Mouse (Mus musculus): ENCODE data around the gene Tktl2. TPM values are rescaled to one million over a fixed set of nuclear protein-coding genes. Genes with fewer than 3 reads are reported as not detected.

Gene Tktl2
- polyA plus RNA-seq (2017; shearing (Covaris generic)), result not detected

- ATAC-seq, result no peak
These were observed at the start of gene Tktl2 for GRCm38 (mm10) chr8:66511537-66511936. Gene Tktl2 (plus strand): TSS chr8:66511756.

- ATAC-seq, result no peak
These were observed 41.7 kb upstream of the Tktl2 start for GRCm38 (mm10) chr8:66469821-66470220.

GRCm38 (mm10) chr8:66476880-66477279 lies 34.7 kb upstream of the Tktl2 start:
- ATAC-seq, result no peak

- peak; percentile 93 for ATAC-seq
These were observed 25.3 kb upstream of the Tktl2 start, which contains the start of gene Tma16 for GRCm38 (mm10) chr8:66486084-66486763. Gene Tma16 (minus strand): TSS chr8:66486530.

- no peak for ATAC-seq
These were observed 23.0 kb upstream of the Tktl2 start for GRCm38 (mm10) chr8:66488556-66488955.

- ATAC-seq, result no peak
These were observed 20.9 kb upstream of the Tktl2 start for GRCm38 (mm10) chr8:66490624-66491023.

GRCm38 (mm10) chr8:66494496-66494895 lies 17.1 kb upstream of the Tktl2 start:
- ATAC-seq, result no peak

GRCm38 (mm10) chr8:66495726-66496125 lies 15.8 kb upstream of the Tktl2 start:
- ATAC-seq, result peak; percentile 87

GRCm38 (mm10) chr8:66496998-66497577 lies 14.5 kb upstream of the Tktl2 start:
- ATAC-seq, result peak; percentile 72

- no peak for ATAC-seq
These were observed 8.2 kb upstream of the Tktl2 start for GRCm38 (mm10) chr8:66503381-66503780.

GRCm38 (mm10) chr8:66519149-66519548 lies 7.6 kb downstream of the Tktl2 start:
- no peak for ATAC-seq

GRCm38 (mm10) chr8:66520576-66520975 lies 9.0 kb downstream of the Tktl2 start:
- ATAC-seq, result no peak

- no peak for ATAC-seq
These were observed 38.5 kb downstream of the Tktl2 start for GRCm38 (mm10) chr8:66550092-66550491.

Other genes starting within 250 kb of the Tktl2 start
- 10 to 100 TPM; 14.5 to 15.3 TPM for gene Tma16, start 25.2 kb upstream of the Tktl2 start, polyA plus RNA-seq (2017; shearing (Covaris generic))
- gene Npy5r, start 176.4 kb downstream of the Tktl2 start, polyA plus RNA-seq (2017; shearing (Covaris generic)), result not detected
- not detected for gene Npy1r, start 185.4 kb downstream of the Tktl2 start, polyA plus RNA-seq (2017; shearing (Covaris generic))

Data from CD4-positive, CD25-positive, alpha-beta regulatory T cell, adult 4 months (primary cell).